Mouse (Mus musculus): ENCODE measurements around the gene Cd72. TPM values are rescaled to one million over a fixed set of nuclear protein-coding genes. Genes with fewer than 3 reads are reported as not detected.
A peak's percentile ranks its signal among the peaks of the same experiment; 100 is the strongest.

Gene Cd72
- total and polyA plus RNA-seq, 3 experiments, result 24.0 to 61.4 (median 55.9) TPM

DNA sequence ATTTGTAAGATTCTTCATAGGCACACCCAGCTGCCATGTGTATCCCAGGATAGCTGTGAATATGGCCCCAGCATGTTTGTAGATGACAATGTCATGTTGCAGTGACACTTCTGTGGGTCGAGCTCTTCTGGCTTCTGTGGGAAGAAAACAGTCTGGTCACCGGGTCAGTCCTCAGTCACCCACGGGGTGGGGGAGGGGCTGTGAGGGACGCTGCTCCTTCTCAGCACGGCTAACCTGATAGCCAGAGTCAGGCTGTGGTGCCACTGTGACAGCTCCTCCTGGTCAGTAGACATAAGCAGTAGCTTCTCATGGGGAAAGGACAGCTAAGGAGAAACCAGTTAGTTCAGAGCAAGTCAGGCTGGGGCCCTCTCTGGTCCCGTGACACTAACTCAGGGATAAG, 42.2 kb upstream of the Cd72 start:
- Histone ChIP-seq H3K9ac (ENCODE audit: insufficient read depth, low read depth) (no peak overlapping the region), H3K27me3 (replicated peaks) (peaks cover 18% of the 10 kb centered on the region), H3K4me3 (replicated peaks in 1 of 3; ENCODE audit: low read depth in 2 of 3, low read length in 2 of 3, poor library complexity in 1 of 3) (no peak overlapping the region), H3K4me2 (ENCODE audit: insufficient read depth, low read depth, poor library complexity, severe bottlenecking) (no peak overlapping the region), H3K36me3 (replicated peaks in 1 of 2; ENCODE audit: control insufficient read depth in 1 of 2, insufficient read depth in 1 of 2, low read length in 1 of 2) (peaks cover 4 to 31% of the 10 kb centered on the region in 2 experiments), H3K9me3 (replicated peaks; ENCODE audit: low read length) (no peaks in the 10 kb centered on the region), H3K27ac (ENCODE audit: insufficient read depth, low read depth) (no peak overlapping the region), H3K4me1 (ENCODE audit: control insufficient read depth in 1 of 2, insufficient read depth in 2 of 2) (peaks cover 0 to 24% of the 10 kb centered on the region in 2 experiments; a peak in 2 of 4 replicates), H3K79me2 (replicated peaks; ENCODE audit: control insufficient read depth, extremely low read depth, insufficient read depth, poor library complexity, severe bottlenecking) (no peaks in the 10 kb centered on the region)
- in situ Hi-C loops (cut with MboI; ENCODE audit: low pct_ligation_motif_present, low pct_unique_long_range_greater_than_20kb, low sequenced_read_pairs), result no loop called here
- dilution Hi-C loops (cut with MboI; ENCODE audit: extremely low pct_ligation_motif_present, extremely low pct_unique_long_range_greater_than_20kb, low sequenced_read_pairs), result no loop called here
- no peak for DNase-seq (ENCODE audit: extremely low read depth)
- no peak for TF ChIP-seq ELF1 (IDR thresholded peaks at IDR 0.05; ENCODE audit: low read depth, low read length)
- no peak for TF ChIP-seq MAZ (IDR thresholded peaks at IDR 0.05; ENCODE audit: low read depth, low read length)
- no peak for TF ChIP-seq E2F4 (IDR thresholded peaks at IDR 0.05; ENCODE audit: insufficient replicate concordance, low read depth, low read length)
- TF ChIP-seq USF2 (conservative IDR thresholded peaks at IDR 0.05; ENCODE audit: low read depth, low read length), result no peak
- TF ChIP-seq JUN (IDR thresholded peaks at IDR 0.05; ENCODE audit: insufficient read depth, low read depth, low read length), result no peak
- TF ChIP-seq MAX (IDR thresholded peaks at IDR 0.05; ENCODE audit: low read length), result no peak
- no peak for TF ChIP-seq KAT2A (IDR thresholded peaks at IDR 0.05; ENCODE audit: insufficient replicate concordance, low read length)
- no peak for TF ChIP-seq POLR2A (IDR thresholded peaks at IDR 0.05; ENCODE audit: low read depth, low read length)
- no peak for TF ChIP-seq PAX5 (IDR thresholded peaks at IDR 0.05; ENCODE audit: low read length)

DNA sequence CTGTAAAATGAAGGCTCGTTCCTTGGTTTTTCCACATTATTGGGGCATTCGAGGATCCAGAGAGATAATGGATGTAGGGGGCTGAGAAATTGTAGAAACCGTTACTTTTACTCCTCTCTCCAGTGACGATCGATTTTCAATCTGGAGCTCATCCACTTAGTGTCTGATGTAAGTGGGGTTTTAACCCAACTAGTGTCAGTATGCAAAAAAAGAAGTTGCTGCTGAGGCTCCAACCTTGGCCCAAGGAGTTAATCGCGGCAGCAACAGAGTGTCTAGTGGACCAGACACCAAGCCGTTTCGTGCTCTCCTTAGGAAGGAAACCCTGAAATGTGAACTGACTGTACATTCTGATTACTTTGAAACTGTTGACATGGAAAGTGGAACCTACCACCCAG, 39.4 kb upstream of the Cd72 start:
- DNase-seq (ENCODE audit: extremely low read depth), result peak; percentile 19
- Histone ChIP-seq H3K27ac (ENCODE audit: insufficient read depth, low read depth) (no peak overlapping the region), H3K36me3 (replicated peaks in 1 of 2; ENCODE audit: control insufficient read depth in 1 of 2, insufficient read depth in 1 of 2, low read length in 1 of 2) (peaks cover 4 to 31% of the 10 kb centered on the region in 2 experiments), H3K27me3 (replicated peaks) (peaks cover 1% of the 10 kb centered on the region), H3K9ac (ENCODE audit: insufficient read depth, low read depth) (peak overlapping the region; percentile 78), H3K4me2 (ENCODE audit: insufficient read depth, low read depth, poor library complexity, severe bottlenecking) (peak overlapping the region; percentile 60), H3K79me2 (replicated peaks; ENCODE audit: control insufficient read depth, extremely low read depth, insufficient read depth, poor library complexity, severe bottlenecking) (no peaks in the 10 kb centered on the region), H3K9me3 (replicated peaks; ENCODE audit: low read length) (peaks cover 6% of the 10 kb centered on the region), H3K4me3 (replicated peaks in 1 of 3; ENCODE audit: low read depth in 2 of 3, low read length in 2 of 3, poor library complexity in 1 of 3) (peak overlapping the region; percentile 65 to 78 (median 73)), H3K4me1 (ENCODE audit: control insufficient read depth in 1 of 2, insufficient read depth in 2 of 2) (peaks cover 0 to 14% of the 10 kb centered on the region in 2 experiments; a peak in 2 of 4 replicates)
- dilution Hi-C loops (cut with MboI; ENCODE audit: extremely low pct_ligation_motif_present, extremely low pct_unique_long_range_greater_than_20kb, low sequenced_read_pairs), result no loop called here
- no peak for TF ChIP-seq MAFK (IDR thresholded peaks at IDR 0.05; ENCODE audit: insufficient replicate concordance, low read length)
- TF ChIP-seq HCFC1 (IDR thresholded peaks at IDR 0.05; ENCODE audit: low read depth, low read length), result no peak
- TF ChIP-seq ZNF384 (IDR thresholded peaks at IDR 0.05; ENCODE audit: low read depth, low read length), result no peak
- TF ChIP-seq POLR2AphosphoS2 (IDR thresholded peaks at IDR 0.05; ENCODE audit: low read depth, low read length), result no peak
- TF ChIP-seq MEF2A (IDR thresholded peaks at IDR 0.05; ENCODE audit: borderline replicate concordance, low read depth, low read length), result no peak
- TF ChIP-seq POLR2A (IDR thresholded peaks at IDR 0.05; ENCODE audit: low read depth, low read length), result no peak
- no peak for TF ChIP-seq RAD21 (IDR thresholded peaks at IDR 0.05; ENCODE audit: low read depth, low read length)
- TF ChIP-seq TCF12 (IDR thresholded peaks at IDR 0.05; ENCODE audit: low read depth, low read length), result no peak
- TF ChIP-seq CHD2 (IDR thresholded peaks at IDR 0.05; ENCODE audit: low read length), result no peak
- TF ChIP-seq MXI1 (IDR thresholded peaks at IDR 0.05; ENCODE audit: low read depth, low read length), result no peak
- no peak for TF ChIP-seq GABPA (IDR thresholded peaks at IDR 0.05; ENCODE audit: insufficient replicate concordance, low read depth, low read length)
- TF ChIP-seq KAT2A (IDR thresholded peaks at IDR 0.05; ENCODE audit: insufficient replicate concordance, low read length), result no peak
- no peak for TF ChIP-seq ETS1 (conservative IDR thresholded peaks at IDR 0.05; ENCODE audit: low read depth, low read length)
- no peak for TF ChIP-seq USF2 (conservative IDR thresholded peaks at IDR 0.05; ENCODE audit: low read depth, low read length)
- no peak for TF ChIP-seq JUND (conservative IDR thresholded peaks at IDR 0.05; ENCODE audit: low read depth, low read length)
- no peak for TF ChIP-seq SIN3A (IDR thresholded peaks at IDR 0.05; ENCODE audit: low read length)
- TF ChIP-seq CTCF (conservative IDR thresholded peaks at IDR 0.05 in 1 of 2, IDR thresholded peaks at IDR 0.05 in 1 of 2; ENCODE audit: low read depth in 2 of 2, low read length in 2 of 2), result no peak
- no peak for TF ChIP-seq JUN (IDR thresholded peaks at IDR 0.05; ENCODE audit: insufficient read depth, low read depth, low read length)
- in situ Hi-C loops (cut with MboI; ENCODE audit: low pct_ligation_motif_present, low pct_unique_long_range_greater_than_20kb, low sequenced_read_pairs), result no loop called here
